Mouse (Mus musculus): Measurements from ENCODE around the gene Mthfsd. TPM values are rescaled to one million over a fixed set of nuclear protein-coding genes. Genes with fewer than 3 reads are reported as not detected.
A peak's percentile ranks its signal among the peaks of the same experiment; 100 is the strongest.

The Mthfsd gene
- polyA plus RNA-seq, 1 experiment: 22.3 TPM

DNA sequence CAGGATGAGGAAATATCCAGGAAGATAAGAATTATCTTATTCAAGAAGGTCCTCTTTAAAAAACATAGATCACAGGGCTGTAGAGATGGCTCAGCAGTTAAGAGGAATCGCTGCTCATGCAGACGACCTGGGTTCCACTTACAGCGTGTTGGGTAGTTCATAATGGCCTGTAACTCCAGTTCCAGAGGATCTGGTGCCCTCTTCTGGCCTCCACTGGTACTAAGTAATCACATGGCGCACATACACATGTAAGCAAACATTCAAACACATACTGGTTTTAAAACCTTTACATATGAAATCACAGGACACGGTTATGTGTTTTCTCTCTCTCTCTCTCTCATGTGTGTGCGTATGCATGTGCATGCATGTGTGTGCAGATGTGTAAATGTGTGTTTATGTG, 28.7 kb upstream of the Mthfsd start:
- no peaks in the 10 kb centered on the region for H3K79me2 ChIP-seq (ENCODE audit: control insufficient read depth, insufficient read depth)
- no peaks in the 10 kb centered on the region for H3K27me3 ChIP-seq (ENCODE audit: control insufficient read depth, insufficient read depth, insufficient read length)
- no peak overlapping the region for H3K4me3 ChIP-seq
- TF ChIP-seq TCF12 (IDR thresholded peaks at IDR 0.05; ENCODE audit: insufficient read depth, poor library complexity, severe bottlenecking) (no peak), MYOG (IDR thresholded peaks at IDR 0.05; ENCODE audit: control insufficient read depth in 1 of 3, insufficient read depth in 1 of 3, insufficient read length in 2 of 3, low read depth in 2 of 3) (no peak), E2F4 (IDR thresholded peaks at IDR 0.05; ENCODE audit: insufficient read depth) (no peak), POLR2AphosphoS2 (IDR thresholded peaks at IDR 0.05; ENCODE audit: insufficient read length, low read depth) (no peak), TCF3 (IDR thresholded peaks at IDR 0.05; ENCODE audit: insufficient read length, low read depth) (no peak), MYOD1 (IDR thresholded peaks at IDR 0.05; ENCODE audit: control insufficient read depth in 1 of 3, insufficient read length in 2 of 3, low read depth in 2 of 3) (no peak), SRF (IDR thresholded peaks at IDR 0.05; ENCODE audit: control insufficient read depth, insufficient read length, low read depth) (no peak), USF1 (IDR thresholded peaks at IDR 0.05; ENCODE audit: low read depth) (no peak), REST (IDR thresholded peaks at IDR 0.05; ENCODE audit: insufficient read depth, insufficient read length) (no peak), CEBPB (IDR thresholded peaks at IDR 0.05; ENCODE audit: insufficient read depth, poor library complexity, severe bottlenecking) (no peak), MAX (IDR thresholded peaks at IDR 0.05; ENCODE audit: low read depth) (no peak), POLR2A (IDR thresholded peaks at IDR 0.05; ENCODE audit: insufficient read length, low read depth) (no peak)
- no peaks in the 10 kb centered on the region for H3K36me3 ChIP-seq (ENCODE audit: control insufficient read depth, insufficient read depth)
- H3ac ChIP-seq (ENCODE audit: control insufficient read depth, insufficient read length): no peak overlapping the region
- no peak overlapping the region for H3K4me2 ChIP-seq (ENCODE audit: low read depth)

DNA sequence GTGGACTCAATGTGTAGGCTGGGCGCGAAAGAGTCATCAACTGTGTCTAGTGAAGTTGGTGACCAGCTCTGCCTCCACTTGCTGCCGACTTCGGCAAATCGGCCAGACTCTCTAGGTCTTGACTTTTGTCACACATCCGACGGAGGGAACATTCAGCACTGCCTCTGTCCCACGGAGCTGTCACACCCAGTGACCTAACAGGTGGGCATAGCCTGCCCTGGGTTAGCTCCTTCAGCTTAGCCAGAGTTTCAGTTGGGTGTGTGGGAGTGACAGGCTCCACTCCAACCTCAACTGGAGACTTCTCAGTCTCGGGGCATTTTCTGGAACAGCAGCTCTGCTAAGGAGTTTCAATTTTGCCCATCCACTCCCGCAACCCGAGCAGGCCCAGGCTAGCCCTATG, 26.3 kb upstream of the Mthfsd start:
- Histone ChIP-seq H3K79me2 (ENCODE audit: control insufficient read depth, insufficient read depth) (no peaks in the 10 kb centered on the region), H3K36me3 (ENCODE audit: control insufficient read depth, insufficient read depth) (no peaks in the 10 kb centered on the region), H3K27me3 (ENCODE audit: control insufficient read depth, insufficient read depth, insufficient read length) (no peaks in the 10 kb centered on the region), H3K4me3 (no peak overlapping the region), H3ac (ENCODE audit: control insufficient read depth, insufficient read length) (no peak overlapping the region), H3K4me2 (ENCODE audit: low read depth) (peak overlapping the region; percentile 71)
- TF ChIP-seq MAX (IDR thresholded peaks at IDR 0.05; ENCODE audit: low read depth) (no peak), USF1 (IDR thresholded peaks at IDR 0.05; ENCODE audit: low read depth) (no peak), POLR2AphosphoS2 (IDR thresholded peaks at IDR 0.05; ENCODE audit: insufficient read length, low read depth) (no peak), MYOD1 (IDR thresholded peaks at IDR 0.05; ENCODE audit: control insufficient read depth in 1 of 3, insufficient read length in 2 of 3, low read depth in 2 of 3) (peak in 2 of 3 experiments; percentile 49 to 92), SRF (IDR thresholded peaks at IDR 0.05; ENCODE audit: control insufficient read depth, insufficient read length, low read depth) (no peak), TCF12 (IDR thresholded peaks at IDR 0.05; ENCODE audit: insufficient read depth, poor library complexity, severe bottlenecking) (no peak), E2F4 (IDR thresholded peaks at IDR 0.05; ENCODE audit: insufficient read depth) (no peak), CEBPB (IDR thresholded peaks at IDR 0.05; ENCODE audit: insufficient read depth, poor library complexity, severe bottlenecking) (no peak), REST (IDR thresholded peaks at IDR 0.05; ENCODE audit: insufficient read depth, insufficient read length) (no peak), POLR2A (IDR thresholded peaks at IDR 0.05; ENCODE audit: insufficient read length, low read depth) (no peak), MYOG (IDR thresholded peaks at IDR 0.05; ENCODE audit: control insufficient read depth in 1 of 3, insufficient read depth in 1 of 3, insufficient read length in 2 of 3, low read depth in 2 of 3) (peak in 1 of 3 experiments; percentile 62), TCF3 (IDR thresholded peaks at IDR 0.05; ENCODE audit: insufficient read length, low read depth) (no peak)

DNA sequence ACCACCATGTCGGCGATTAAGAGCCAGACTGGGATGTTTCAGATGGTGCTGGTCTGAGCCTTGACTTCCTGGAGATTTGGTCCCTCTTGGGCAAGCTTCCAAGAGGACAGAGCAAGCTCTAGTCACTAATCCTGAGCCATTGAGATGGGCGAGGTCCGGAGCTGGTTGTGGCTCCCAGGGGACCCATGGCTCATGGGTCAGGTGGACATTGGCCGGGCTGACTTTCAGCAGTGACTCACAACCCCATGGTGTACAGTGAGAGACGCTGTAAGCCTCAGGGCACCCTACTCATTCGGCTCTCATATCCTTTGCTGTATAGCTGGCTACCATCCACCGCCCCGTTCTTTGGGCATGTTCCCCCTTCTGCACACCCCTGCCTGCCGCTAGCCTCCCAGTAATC, 25.9 kb upstream of the Mthfsd start:
- H3K4me3 ChIP-seq: no peak overlapping the region
- H3K27me3 ChIP-seq (ENCODE audit: control insufficient read depth, insufficient read depth, insufficient read length): no peaks in the 10 kb centered on the region
- no peaks in the 10 kb centered on the region for H3K79me2 ChIP-seq (ENCODE audit: control insufficient read depth, insufficient read depth)
- no peak for TF ChIP-seq CEBPB (IDR thresholded peaks at IDR 0.05; ENCODE audit: insufficient read depth, poor library complexity, severe bottlenecking)
- peak; percentile 55 for TF ChIP-seq MAX (IDR thresholded peaks at IDR 0.05; ENCODE audit: low read depth)
- TF ChIP-seq TCF12 (IDR thresholded peaks at IDR 0.05; ENCODE audit: insufficient read depth, poor library complexity, severe bottlenecking): no peak
- no peak for TF ChIP-seq E2F4 (IDR thresholded peaks at IDR 0.05; ENCODE audit: insufficient read depth)
- peak; percentile 47 for TF ChIP-seq POLR2A (IDR thresholded peaks at IDR 0.05; ENCODE audit: insufficient read length, low read depth)
- peak; percentile 45 for TF ChIP-seq USF1 (IDR thresholded peaks at IDR 0.05; ENCODE audit: low read depth)
- TF ChIP-seq MYOD1 (IDR thresholded peaks at IDR 0.05; ENCODE audit: control insufficient read depth in 1 of 3, insufficient read length in 2 of 3, low read depth in 2 of 3): peak in 1 of 3 experiments; percentile 55
- H3K4me2 ChIP-seq (ENCODE audit: low read depth): peak overlapping the region; percentile 71
- H3ac ChIP-seq (ENCODE audit: control insufficient read depth, insufficient read length): no peak overlapping the region
- H3K36me3 ChIP-seq (ENCODE audit: control insufficient read depth, insufficient read depth): no peaks in the 10 kb centered on the region

GRCm38 (mm10) chr8:121132961-121133513, 24.8 kb upstream of the Mthfsd start:
- H3K4me2 ChIP-seq (ENCODE audit: low read depth): peak overlapping the region; percentile 71
- H3ac ChIP-seq (ENCODE audit: control insufficient read depth, insufficient read length): no peak overlapping the region
- no peaks in the 10 kb centered on the region for H3K36me3 ChIP-seq (ENCODE audit: control insufficient read depth, insufficient read depth)
- TF ChIP-seq MYOD1 (IDR thresholded peaks at IDR 0.05; ENCODE audit: control insufficient read depth in 1 of 3, insufficient read length in 2 of 3, low read depth in 2 of 3) (peak in 2 of 3 experiments; percentile 6 to 54), MYOG (IDR thresholded peaks at IDR 0.05; ENCODE audit: control insufficient read depth in 1 of 3, insufficient read depth in 1 of 3, insufficient read length in 2 of 3, low read depth in 2 of 3) (peak in 2 of 3 experiments; percentile 10 to 67), POLR2AphosphoS2 (IDR thresholded peaks at IDR 0.05; ENCODE audit: insufficient read length, low read depth) (no peak)
- no peaks in the 10 kb centered on the region for H3K27me3 ChIP-seq (ENCODE audit: control insufficient read depth, insufficient read depth, insufficient read length)
- H3K79me2 ChIP-seq (ENCODE audit: control insufficient read depth, insufficient read depth): no peaks in the 10 kb centered on the region
- no peak overlapping the region for H3K4me3 ChIP-seq

- Histone ChIP-seq H3K36me3 (ENCODE audit: control insufficient read depth, insufficient read depth) (no peaks in the 10 kb centered on the region), H3K27me3 (ENCODE audit: control insufficient read depth, insufficient read depth, insufficient read length) (no peaks in the 10 kb centered on the region), H3K4me3 (no peak overlapping the region), H3ac (ENCODE audit: control insufficient read depth, insufficient read length) (no peak overlapping the region), H3K4me2 (ENCODE audit: low read depth) (no peak overlapping the region), H3K79me2 (ENCODE audit: control insufficient read depth, insufficient read depth) (no peaks in the 10 kb centered on the region)
- TF ChIP-seq MYOG (IDR thresholded peaks at IDR 0.05; ENCODE audit: control insufficient read depth in 1 of 3, insufficient read depth in 1 of 3, insufficient read length in 2 of 3, low read depth in 2 of 3) (no peak), MYOD1 (IDR thresholded peaks at IDR 0.05; ENCODE audit: control insufficient read depth in 1 of 3, insufficient read length in 2 of 3, low read depth in 2 of 3) (no peak), REST (IDR thresholded peaks at IDR 0.05; ENCODE audit: insufficient read depth, insufficient read length) (no peak), USF1 (IDR thresholded peaks at IDR 0.05; ENCODE audit: low read depth) (no peak), POLR2A (IDR thresholded peaks at IDR 0.05; ENCODE audit: insufficient read length, low read depth) (no peak), TCF12 (IDR thresholded peaks at IDR 0.05; ENCODE audit: insufficient read depth, poor library complexity, severe bottlenecking) (no peak)
Observed at GRCm38 (mm10) chr8:121130522-121130921, 22.3 kb upstream of the Mthfsd start.
